Mouse (Mus musculus): ENCODE measurements around the gene Gmds.

GRCm38 (mm10) chr13:31854000-31854399 is 484.5 kb downstream of the Gmds start:
- TF ChIP-seq POLR2A (IDR thresholded peaks at IDR 0.05; ENCODE audit: low read depth, low read length), result no peak
- TF ChIP-seq CTCF (IDR thresholded peaks at IDR 0.05; ENCODE audit: extremely low read depth, insufficient read length, insufficient replicate concordance, low read depth, low read length), result no peak
